Mouse (Mus musculus): Measurements from ENCODE around the gene Iqschfp. TPM values are rescaled to one million over a fixed set of nuclear protein-coding genes. Genes with fewer than 3 reads are reported as not detected.
A peak's percentile ranks its signal among the peaks of the same experiment; 100 is the strongest.

The Iqschfp gene
- polyA plus RNA-seq, 1 experiment from 2014 or later: 9.6 TPM

- no peak overlapping the region for H3K9ac ChIP-seq (replicated peaks)
- no peak overlapping the region for H3K27ac ChIP-seq
- no peaks in the 10 kb centered on the region for H3K36me3 ChIP-seq
- no peak for ATAC-seq
- no peak overlapping the region for H3K4me3 ChIP-seq (replicated peaks)
- no peaks in the 10 kb centered on the region for H3K4me1 ChIP-seq (replicated peaks)
- H3K9me3 ChIP-seq: no peaks in the 10 kb centered on the region
- H3K4me2 ChIP-seq (replicated peaks): no peak overlapping the region
- H3K27me3 ChIP-seq: no peaks in the 10 kb centered on the region
- 71% methylated on average over 8 of the region's 8 CpGs for WGBS
Observed at GRCm38 (mm10) chr3:68187471-68187870, 295.4 kb downstream of the Iqschfp start.

- no peaks in the 10 kb centered on the region for H3K36me3 ChIP-seq
- H3K4me1 ChIP-seq (replicated peaks): no peaks in the 10 kb centered on the region
- no peaks in the 10 kb centered on the region for H3K27me3 ChIP-seq
- H3K4me2 ChIP-seq (replicated peaks): no peak overlapping the region
- H3K9me3 ChIP-seq: no peaks in the 10 kb centered on the region
- H3K4me3 ChIP-seq (replicated peaks): no peak overlapping the region
- 95% methylated on average over 2 of the region's 2 CpGs for WGBS
- H3K9ac ChIP-seq (replicated peaks): no peak overlapping the region
- no peak overlapping the region for H3K27ac ChIP-seq
- ATAC-seq: no peak
Observed at GRCm38 (mm10) chr3:68189100-68189499, 297.1 kb downstream of the Iqschfp start.

- H3K36me3 ChIP-seq: no peaks in the 10 kb centered on the region
- peaks cover 4% of the 10 kb centered on the region for H3K4me1 ChIP-seq (replicated peaks)
- no peak overlapping the region for H3K4me2 ChIP-seq (replicated peaks)
- no peaks in the 10 kb centered on the region for H3K27me3 ChIP-seq
- H3K27ac ChIP-seq: no peak overlapping the region
- no peak for ATAC-seq
- H3K9ac ChIP-seq (replicated peaks): no peak overlapping the region
- 100% methylated on average over 1 of the region's 1 CpGs for WGBS
- H3K4me3 ChIP-seq (replicated peaks): no peak overlapping the region
- no peaks in the 10 kb centered on the region for H3K9me3 ChIP-seq
Observed at GRCm38 (mm10) chr3:68196933-68197332, 304.9 kb downstream of the Iqschfp start.

- H3K4me2 ChIP-seq (replicated peaks): no peak overlapping the region
- ATAC-seq: no peak
- WGBS: 21% methylated on average over 1 of the region's 1 CpGs
- no peaks in the 10 kb centered on the region for H3K36me3 ChIP-seq
- peaks cover 17% of the 10 kb centered on the region for H3K4me1 ChIP-seq (replicated peaks)
- no peaks in the 10 kb centered on the region for H3K9me3 ChIP-seq
- no peak overlapping the region for H3K4me3 ChIP-seq (replicated peaks)
- H3K27me3 ChIP-seq: no peaks in the 10 kb centered on the region
- no peak overlapping the region for H3K9ac ChIP-seq (replicated peaks)
- no peak overlapping the region for H3K27ac ChIP-seq
Observed at GRCm38 (mm10) chr3:68201214-68201613, 309.2 kb downstream of the Iqschfp start.

- Histone ChIP-seq H3K27me3 (no peaks in the 10 kb centered on the region), H3K36me3 (no peaks in the 10 kb centered on the region), H3K9me3 (no peaks in the 10 kb centered on the region), H3K9ac (replicated peaks) (no peak overlapping the region), H3K4me1 (replicated peaks) (peaks cover 17% of the 10 kb centered on the region), H3K4me2 (replicated peaks) (no peak overlapping the region), H3K4me3 (replicated peaks) (no peak overlapping the region), H3K27ac (peak overlapping the region; percentile 51)
- peak; percentile 87 for ATAC-seq
- 26% methylated on average over 4 of the region's 4 CpGs for WGBS
Observed at GRCm38 (mm10) chr3:68202162-68202902, 310.3 kb downstream of the Iqschfp start.

GRCm38 (mm10) chr3:68203934-68204467 lies 312.0 kb downstream of the Iqschfp start:
- H3K4me3 ChIP-seq (replicated peaks): no peak overlapping the region
- WGBS: 53% methylated on average over 4 of the region's 4 CpGs

GRCm38 (mm10) chr3:68210422-68210821 lies 318.4 kb downstream of the Iqschfp start:
- no peak overlapping the region for H3K4me2 ChIP-seq (replicated peaks)
- no peak overlapping the region for H3K9ac ChIP-seq (replicated peaks)
- H3K4me3 ChIP-seq (replicated peaks): no peak overlapping the region
- no peaks in the 10 kb centered on the region for H3K36me3 ChIP-seq
- ATAC-seq: no peak
- H3K27me3 ChIP-seq: no peaks in the 10 kb centered on the region
- 74% methylated on average over 4 of the region's 4 CpGs for WGBS
- no peak overlapping the region for H3K27ac ChIP-seq
- no peaks in the 10 kb centered on the region for H3K4me1 ChIP-seq (replicated peaks)
- no peaks in the 10 kb centered on the region for H3K9me3 ChIP-seq

More at GRCm38 (mm10) chr3:68203934-68204467, 312.0 kb downstream of the Iqschfp start:
- Histone ChIP-seq H3K4me1 (replicated peaks) (peaks cover 17% of the 10 kb centered on the region), H3K9ac (replicated peaks) (no peak overlapping the region), H3K36me3 (no peaks in the 10 kb centered on the region), H3K27me3 (no peaks in the 10 kb centered on the region), H3K4me2 (replicated peaks) (no peak overlapping the region), H3K27ac (no peak overlapping the region), H3K9me3 (no peaks in the 10 kb centered on the region)
- peak; percentile 44; the same call in 1 of the 2 replicates for ATAC-seq

GRCm38 (mm10) chr3:68221452-68221851 lies 329.4 kb downstream of the Iqschfp start:
- no peak overlapping the region for H3K4me3 ChIP-seq (replicated peaks)
- no peaks in the 10 kb centered on the region for H3K36me3 ChIP-seq
- no peaks in the 10 kb centered on the region for H3K9me3 ChIP-seq

GRCm38 (mm10) chr3:68239887-68240286 lies 347.9 kb downstream of the Iqschfp start:
- H3K9ac ChIP-seq (replicated peaks): no peak overlapping the region
- H3K9me3 ChIP-seq: no peaks in the 10 kb centered on the region
- no peak overlapping the region for H3K4me2 ChIP-seq (replicated peaks)
- no peaks in the 10 kb centered on the region for H3K36me3 ChIP-seq
- no peak overlapping the region for H3K27ac ChIP-seq
- H3K4me3 ChIP-seq (replicated peaks): no peak overlapping the region
- H3K4me1 ChIP-seq (replicated peaks): no peaks in the 10 kb centered on the region
- H3K27me3 ChIP-seq: no peaks in the 10 kb centered on the region
- no peak for ATAC-seq
- 94% methylated on average over 2 of the region's 2 CpGs for WGBS

More at GRCm38 (mm10) chr3:68221452-68221851, 329.4 kb downstream of the Iqschfp start:
- no peak overlapping the region for H3K4me2 ChIP-seq (replicated peaks)
- no peaks in the 10 kb centered on the region for H3K27me3 ChIP-seq
- H3K27ac ChIP-seq: no peak overlapping the region
- no peak for ATAC-seq
- WGBS: 94% methylated on average over 3 of the region's 3 CpGs
- no peak overlapping the region for H3K9ac ChIP-seq (replicated peaks)
- no peaks in the 10 kb centered on the region for H3K4me1 ChIP-seq (replicated peaks)

- Histone ChIP-seq H3K27me3 (no peaks in the 10 kb centered on the region), H3K9ac (replicated peaks) (no peak overlapping the region), H3K4me1 (replicated peaks) (no peaks in the 10 kb centered on the region), H3K27ac (no peak overlapping the region), H3K9me3 (no peaks in the 10 kb centered on the region), H3K4me3 (replicated peaks) (no peak overlapping the region), H3K4me2 (replicated peaks) (no peak overlapping the region), H3K36me3 (no peaks in the 10 kb centered on the region)
- 79% methylated on average over 3 of the region's 3 CpGs for WGBS
- no peak for ATAC-seq
Observed at GRCm38 (mm10) chr3:68243239-68243638, 351.2 kb downstream of the Iqschfp start.

GRCm38 (mm10) chr3:68246154-68246553 lies 354.1 kb downstream of the Iqschfp start:
- no peak for ATAC-seq
- Histone ChIP-seq H3K27me3 (no peaks in the 10 kb centered on the region), H3K36me3 (no peaks in the 10 kb centered on the region)

GRCm38 (mm10) chr3:68250589-68250988 lies 358.6 kb downstream of the Iqschfp start:
- Histone ChIP-seq H3K4me2 (replicated peaks) (no peak overlapping the region), H3K9me3 (no peaks in the 10 kb centered on the region), H3K9ac (replicated peaks) (no peak overlapping the region), H3K27me3 (no peaks in the 10 kb centered on the region), H3K36me3 (no peaks in the 10 kb centered on the region), H3K27ac (no peak overlapping the region), H3K4me3 (replicated peaks) (no peak overlapping the region), H3K4me1 (replicated peaks) (0 out of 2 replicates have a peak, but pooled peaks cover 5% of the 10 kb centered on the region)
- WGBS: 78% methylated on average over 2 of the region's 2 CpGs
- ATAC-seq: no peak

More at GRCm38 (mm10) chr3:68246154-68246553, 354.1 kb downstream of the Iqschfp start:
- no peaks in the 10 kb centered on the region for H3K4me1 ChIP-seq (replicated peaks)
- H3K27ac ChIP-seq: no peak overlapping the region
- no peak overlapping the region for H3K4me2 ChIP-seq (replicated peaks)
- WGBS: 84% methylated on average over 4 of the region's 4 CpGs
- H3K9me3 ChIP-seq: no peaks in the 10 kb centered on the region
- no peak overlapping the region for H3K9ac ChIP-seq (replicated peaks)
- H3K4me3 ChIP-seq (replicated peaks): no peak overlapping the region
